Mouse (Mus musculus): ENCODE data around the gene Gm20388. TPM values are rescaled to one million over a fixed set of nuclear protein-coding genes. Genes with fewer than 3 reads are reported as not detected.

Gm20388 gene
- total RNA-seq, 2 experiments from 2014 or later: 18.6 TPM; not detected in 1

DNA sequence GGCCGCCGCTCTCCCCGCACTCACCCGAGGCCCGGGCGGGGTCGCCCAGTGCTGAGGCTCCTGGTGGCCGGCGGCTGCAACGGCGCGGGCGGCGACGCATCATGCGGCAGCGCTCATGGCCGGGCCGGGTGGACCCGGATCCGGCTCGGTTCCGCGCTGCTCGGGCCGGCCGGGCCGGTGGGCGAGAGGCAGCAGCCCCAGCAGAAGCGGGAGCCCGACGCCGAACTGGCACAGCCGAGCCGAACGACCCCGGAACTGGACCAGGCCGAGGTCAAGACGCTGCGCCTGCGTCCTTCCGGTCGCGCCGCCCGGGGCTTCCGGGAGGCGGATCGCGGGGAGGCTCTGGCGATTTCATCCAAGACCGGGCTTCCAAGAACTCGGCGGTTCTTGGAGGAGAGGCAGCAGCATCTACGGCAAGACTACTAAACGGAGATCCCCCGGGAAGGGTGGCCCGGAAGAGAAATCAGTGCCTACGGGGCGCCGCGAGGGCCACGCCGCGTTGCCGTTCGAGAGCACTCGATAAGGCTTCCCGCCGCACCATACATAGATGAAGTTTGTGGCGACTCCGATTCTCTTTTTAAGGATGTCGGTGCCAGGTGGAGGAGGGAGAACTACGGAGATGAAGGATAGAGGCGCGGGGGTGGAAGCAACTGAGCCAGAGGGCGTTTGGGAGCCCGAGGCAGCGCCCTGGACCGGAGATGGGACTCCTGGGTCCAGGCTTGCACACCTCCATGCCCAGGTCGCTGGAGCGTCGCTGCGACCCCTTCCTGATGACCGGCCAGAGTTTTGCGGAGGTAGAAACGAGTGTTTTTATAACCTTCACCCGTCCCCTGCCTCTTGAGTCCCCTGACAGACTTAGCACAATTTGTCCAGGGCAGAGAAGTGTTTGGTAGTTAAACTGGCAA lies 190.7 kb downstream of the Gm20388 start, which contains the start of gene Zdhhc7:
Gene Zdhhc7 (minus strand): TSS at position 415 of the 905 bp plus-strand sequence.
- intact Hi-C loops (cut with DNase I): no loop called here

DNA sequence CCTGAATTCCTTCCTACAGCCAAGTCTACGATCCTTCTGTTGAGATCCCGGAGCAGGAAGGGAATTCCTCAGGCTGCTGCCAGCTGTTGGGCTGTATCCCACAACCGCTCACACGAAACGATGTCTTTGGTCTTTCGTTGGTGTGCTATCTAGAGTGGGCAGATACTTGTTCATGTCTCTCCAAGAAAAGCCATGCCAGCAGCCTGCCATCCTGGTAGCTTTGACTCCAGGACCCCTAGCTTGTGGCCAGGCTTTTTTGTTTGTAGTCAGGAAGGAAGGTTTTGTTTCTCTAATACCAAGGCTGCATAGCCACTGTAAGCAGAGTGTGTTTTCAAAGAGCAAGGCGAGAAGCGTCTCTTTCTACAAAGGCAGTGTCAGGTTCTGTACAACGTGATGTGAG lies 193.3 kb downstream of the Gm20388 start:
- intact Hi-C loops (cut with DNase I): no loop called here

More for the DNA sequence above, 190.7 kb downstream of the Gm20388 start, which contains the start of gene Zdhhc7:
- peak; percentile 87 to 89 for DNase-seq (ENCODE audit: low spot score in 2 of 2)

DNA sequence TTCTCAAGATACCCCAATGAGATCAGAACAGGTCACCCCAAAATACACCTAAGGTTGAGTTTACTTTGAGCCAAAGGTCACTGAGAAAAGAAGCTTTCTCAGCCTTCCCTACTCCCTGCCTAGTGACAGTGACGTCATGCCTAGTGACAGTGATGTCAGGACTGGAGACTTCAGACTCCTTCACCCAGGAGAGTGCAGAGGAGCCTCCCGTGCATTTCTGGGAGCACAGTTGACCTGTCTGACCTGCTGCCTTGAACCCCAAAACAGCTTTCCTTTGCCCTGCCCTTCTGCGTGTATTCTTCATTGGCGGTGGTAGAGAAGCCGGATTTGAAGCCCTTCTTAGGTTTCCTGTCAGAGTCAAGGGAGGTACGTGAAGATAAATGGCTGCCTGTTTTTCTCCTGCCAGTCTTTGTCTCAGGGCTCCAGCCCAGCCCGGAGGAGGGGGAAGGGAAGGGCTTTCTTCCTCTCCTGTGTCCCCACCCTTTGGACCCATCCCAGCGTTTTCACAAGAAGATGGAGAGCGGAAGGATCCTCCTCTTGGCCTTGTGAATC lies 194.2 kb downstream of the Gm20388 start:
- intact Hi-C loops (cut with DNase I): no loop called here

More for the DNA sequence above, 193.3 kb downstream of the Gm20388 start:
- no peak for DNase-seq (ENCODE audit: low spot score in 2 of 2)

DNA sequence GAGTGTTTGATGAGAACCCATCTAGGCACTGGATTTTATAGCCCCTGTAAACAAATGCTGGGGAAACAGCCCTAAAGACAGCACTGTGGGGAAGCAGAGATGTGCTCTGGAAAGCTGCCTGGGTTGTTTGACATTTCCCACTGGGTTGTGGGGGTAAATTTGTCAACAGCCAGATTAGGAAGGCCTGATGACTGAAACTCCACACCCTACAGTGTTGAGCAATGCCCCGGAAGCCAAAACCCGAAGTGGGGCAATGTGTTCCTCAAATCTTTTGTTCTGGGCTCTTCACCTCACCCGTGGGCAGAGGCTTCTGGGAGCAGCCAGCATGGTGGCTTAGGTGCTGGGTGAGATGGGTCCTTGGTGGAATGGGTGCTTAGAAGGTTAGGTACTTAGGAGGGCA lies 198.5 kb downstream of the Gm20388 start:
- intact Hi-C loops (cut with DNase I): no loop called here
- DNase-seq (ENCODE audit: low spot score in 2 of 2): no peak

More for the DNA sequence above, 194.2 kb downstream of the Gm20388 start:
- no peak for DNase-seq (ENCODE audit: low spot score in 2 of 2)

DNA sequence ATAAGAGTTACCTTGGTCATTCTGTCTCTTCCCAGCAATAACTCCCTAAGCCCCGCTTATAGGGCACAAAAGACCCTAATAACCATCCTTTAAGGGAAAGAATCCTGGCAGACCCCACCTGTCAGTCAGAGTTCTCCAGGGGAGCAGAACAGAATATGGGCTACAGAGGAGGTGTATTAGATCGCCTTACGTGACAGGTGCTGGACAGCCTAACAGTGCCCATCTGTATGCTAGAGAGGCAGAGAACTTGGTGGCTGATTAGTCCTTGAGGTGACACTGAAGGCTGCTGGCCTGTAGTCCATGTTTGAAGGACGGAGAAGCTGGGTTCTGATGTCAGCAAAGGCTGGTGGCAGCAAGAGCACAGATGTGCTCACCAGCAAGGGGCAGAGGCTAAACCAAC lies 200.3 kb downstream of the Gm20388 start:
- DNase-seq (ENCODE audit: low spot score in 2 of 2): no peak

DNA sequence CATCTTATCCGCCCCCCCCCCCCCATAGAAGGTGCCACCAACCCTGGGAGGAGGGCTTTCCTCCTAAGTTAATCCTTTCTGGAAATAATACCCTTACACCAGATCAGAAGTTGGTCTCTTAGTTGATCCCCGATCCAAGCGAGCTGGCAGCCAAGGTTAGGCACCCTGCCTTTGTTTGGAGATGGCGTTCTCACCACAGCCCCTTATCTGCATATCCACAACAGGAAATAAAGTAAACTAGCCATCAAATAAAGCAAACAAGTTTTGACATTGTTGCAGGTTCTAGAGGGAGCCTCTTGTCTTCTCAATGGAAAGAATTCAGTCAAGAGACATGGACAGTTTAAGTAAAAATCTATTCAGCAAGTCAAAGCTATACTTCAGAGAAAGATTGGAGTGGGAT lies 200.7 kb downstream of the Gm20388 start:
- DNase-seq (ENCODE audit: low spot score in 2 of 2): no peak
- intact Hi-C loops (cut with DNase I): no loop called here

More for the DNA sequence above, 200.3 kb downstream of the Gm20388 start:
- intact Hi-C loops (cut with DNase I): no loop called here

DNA sequence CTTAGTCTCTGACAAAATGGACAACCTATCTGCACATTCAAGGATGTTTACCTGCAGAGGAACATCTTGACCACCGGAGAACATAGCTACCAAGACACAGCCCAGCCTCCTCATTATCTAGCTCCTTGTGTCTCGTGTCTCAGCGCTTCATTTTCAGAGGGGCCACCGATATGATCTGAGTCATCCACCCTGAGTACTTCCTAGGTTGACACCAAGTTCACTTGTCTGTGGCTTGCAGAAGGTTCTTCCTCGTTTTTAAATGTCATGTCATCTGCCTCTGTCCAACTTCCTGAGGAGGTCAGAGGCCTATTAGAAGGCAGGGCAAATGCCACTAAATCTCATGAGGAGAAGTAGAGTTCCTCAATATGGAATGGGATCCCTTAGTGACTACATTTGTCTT lies 201.9 kb downstream of the Gm20388 start:
- DNase-seq (ENCODE audit: low spot score in 2 of 2): no peak
- intact Hi-C loops (cut with DNase I): no loop called here

DNA sequence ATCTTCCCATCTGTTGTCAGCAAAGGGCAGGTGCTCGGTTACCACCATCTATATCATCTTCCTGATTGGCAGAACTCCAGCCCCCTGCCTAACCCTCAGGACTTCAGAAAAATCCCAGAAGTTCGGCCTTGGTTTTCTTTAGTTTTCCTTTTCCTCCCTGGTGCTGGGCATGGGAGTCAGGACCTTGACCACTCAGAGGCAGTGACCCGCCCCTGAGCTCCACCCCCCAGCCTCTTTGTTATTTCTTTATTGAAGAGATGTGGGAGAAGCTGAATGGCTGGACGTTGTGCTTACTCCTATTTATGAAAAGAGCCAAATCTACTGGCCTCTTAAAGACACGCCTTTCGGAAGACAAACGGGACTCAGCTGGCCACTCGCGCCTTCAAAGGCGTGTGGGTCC lies 202.7 kb downstream of the Gm20388 start:
- intact Hi-C loops (cut with DNase I): no loop called here
- DNase-seq (ENCODE audit: low spot score in 2 of 2): no peak

DNA sequence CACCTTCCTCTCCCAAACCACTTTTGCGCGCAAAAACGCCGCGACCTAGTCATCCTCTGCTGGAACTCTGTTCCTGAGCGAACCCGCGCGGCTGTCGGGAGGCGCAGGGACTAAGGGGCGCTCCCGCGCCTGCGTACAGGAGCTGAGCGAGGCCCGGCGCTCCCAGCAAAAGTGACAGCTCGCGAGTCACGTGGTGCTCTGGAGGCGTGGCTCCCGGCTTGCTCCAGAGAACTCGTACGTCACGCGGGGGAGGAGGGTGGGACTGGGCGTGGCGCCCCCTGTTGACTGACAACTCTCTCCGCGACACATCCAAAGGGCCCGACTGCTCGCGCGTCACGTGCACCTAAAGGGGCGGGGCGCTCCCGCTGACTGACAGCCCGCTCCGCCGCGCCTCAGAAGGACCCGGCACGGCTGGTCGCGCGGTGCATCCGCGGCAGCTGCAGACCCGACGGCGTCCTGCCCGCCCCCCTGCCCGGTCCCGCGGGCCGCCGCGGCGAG lies 203.2 kb downstream of the Gm20388 start, which contains the start of gene 6430548M08Rik:
Gene 6430548M08Rik (plus strand): TSS at position 395 of the 498 bp plus-strand sequence.
- intact Hi-C loops (cut with DNase I): no loop called here
- peak; percentile 100 for DNase-seq (ENCODE audit: low spot score in 2 of 2)

DNA sequence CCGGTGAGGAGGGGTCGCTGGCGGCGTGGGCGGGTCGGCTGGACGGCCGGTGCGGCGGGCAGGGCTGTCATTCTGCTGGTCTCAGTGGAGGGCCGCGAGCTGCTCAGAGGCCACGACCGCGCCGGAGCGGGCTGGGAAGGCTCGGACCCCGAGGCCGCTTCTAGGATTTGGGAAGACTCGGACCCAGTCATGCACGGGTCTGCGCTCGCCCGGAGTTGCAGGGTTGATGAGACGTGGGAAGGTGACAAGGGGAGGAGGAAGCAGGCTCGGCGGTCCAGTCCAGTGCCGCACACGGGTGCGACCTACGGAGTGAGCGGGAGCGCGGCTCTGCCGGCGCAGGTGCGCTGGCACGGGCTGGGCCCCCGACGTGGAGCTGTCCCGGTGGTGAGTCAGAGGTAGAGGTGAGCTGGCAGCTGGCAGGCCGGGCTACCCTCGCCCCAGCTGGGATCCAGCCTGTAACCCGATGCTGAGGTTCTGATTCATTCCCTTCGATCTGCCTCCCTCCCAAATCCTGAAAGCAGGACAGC lies 203.7 kb downstream of the Gm20388 start:
- peak; percentile 27 to 34 for DNase-seq (ENCODE audit: low spot score in 2 of 2)
- intact Hi-C loops (cut with DNase I): no loop called here

DNA sequence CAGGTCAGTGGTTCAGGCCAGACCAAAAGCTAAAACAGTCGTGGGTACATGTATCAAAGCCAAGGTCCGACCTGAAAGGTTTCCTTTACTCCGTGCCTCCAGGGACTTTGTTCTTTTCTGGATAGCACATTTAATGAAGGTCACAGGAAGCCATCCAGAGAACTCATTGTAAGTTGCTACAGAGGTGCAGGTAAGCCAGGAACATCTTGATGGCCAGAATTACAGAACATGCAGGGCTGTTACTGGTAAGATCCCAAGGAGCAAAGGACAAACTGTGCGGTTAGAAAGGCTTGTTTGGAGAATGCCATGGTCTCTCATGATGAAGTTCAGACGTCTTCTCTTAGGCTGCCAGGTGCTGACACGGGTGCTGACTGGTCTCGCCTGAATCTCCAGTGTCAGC lies 206.0 kb downstream of the Gm20388 start:
- DNase-seq (ENCODE audit: low spot score in 2 of 2): no peak
- intact Hi-C loops (cut with DNase I): no loop called here

DNA sequence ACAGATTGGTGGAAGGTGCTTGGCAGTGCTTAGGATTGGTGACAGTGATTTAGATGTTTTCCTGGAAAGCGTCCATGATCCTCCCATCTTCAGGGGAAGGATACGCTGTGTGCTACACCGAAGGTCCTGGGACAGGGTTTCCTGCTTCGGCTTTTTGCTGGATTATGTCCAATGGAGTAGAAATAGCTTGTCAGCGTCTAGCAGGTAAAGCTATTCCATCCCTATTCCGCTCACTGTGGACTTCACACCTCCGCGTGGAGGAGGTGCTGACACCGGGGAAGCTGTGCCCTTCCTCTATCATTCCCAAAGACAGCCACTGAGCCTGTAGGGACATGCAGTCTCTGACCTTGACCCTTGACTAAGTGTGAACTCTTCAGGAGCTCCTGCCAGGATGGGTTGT lies 207.5 kb downstream of the Gm20388 start:
- intact Hi-C loops (cut with DNase I): loop anchor here (2.0 kb wide), 1 partner anchor 27 kb away; no protein-coding TSS in a partner anchor
- no peak for DNase-seq (ENCODE audit: low spot score in 2 of 2)

DNA sequence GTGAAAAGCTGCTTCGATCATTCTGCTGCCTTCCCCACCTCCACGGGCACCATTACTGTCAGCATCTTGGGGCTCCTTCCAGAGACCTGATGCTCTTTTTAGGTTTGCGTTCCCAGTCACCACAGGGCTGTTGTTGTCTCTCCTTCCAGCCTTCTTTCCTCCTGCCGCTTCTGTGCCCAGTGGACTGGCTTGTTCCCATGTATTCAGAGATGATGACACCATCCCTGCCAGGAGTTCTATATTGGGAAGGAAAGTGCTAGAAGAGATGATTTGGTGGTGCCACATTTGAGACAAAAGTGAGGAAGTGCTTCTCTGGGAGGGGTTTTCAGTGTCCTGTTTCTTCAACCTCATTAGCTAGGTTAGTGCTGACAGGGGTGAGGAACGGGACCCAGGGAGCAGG lies 208.2 kb downstream of the Gm20388 start:
- peak in 1 of 2 experiments; percentile 74 for DNase-seq (ENCODE audit: low spot score in 2 of 2)
- intact Hi-C loops (cut with DNase I): loop anchor here (2.0 kb wide), 1 partner anchor 26 kb away; no protein-coding TSS in a partner anchor

DNA sequence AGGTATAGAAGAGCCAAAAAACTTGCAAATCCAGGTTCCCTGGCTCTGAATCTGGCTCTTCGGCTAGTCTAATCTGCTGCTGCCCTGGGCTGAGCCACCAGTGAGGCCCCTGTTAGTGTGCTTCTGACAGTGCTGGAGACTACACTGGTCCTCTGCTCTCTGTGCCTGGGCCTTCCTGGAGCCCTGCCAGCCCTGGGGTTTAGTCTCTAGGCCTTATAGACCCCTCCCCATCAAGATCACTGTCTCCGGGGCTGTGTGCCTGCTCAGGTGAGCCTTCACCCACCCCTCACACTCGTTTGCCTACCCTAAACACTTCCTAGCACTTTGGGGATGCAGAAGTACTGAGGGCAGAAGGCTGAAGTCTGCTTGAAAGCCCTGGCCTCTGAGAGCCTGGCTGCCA lies 208.8 kb downstream of the Gm20388 start:
- intact Hi-C loops (cut with DNase I): loop anchor here (2.0 kb wide), 1 partner anchor 25 kb away; no protein-coding TSS in a partner anchor
- no peak for DNase-seq (ENCODE audit: low spot score in 2 of 2)

DNA sequence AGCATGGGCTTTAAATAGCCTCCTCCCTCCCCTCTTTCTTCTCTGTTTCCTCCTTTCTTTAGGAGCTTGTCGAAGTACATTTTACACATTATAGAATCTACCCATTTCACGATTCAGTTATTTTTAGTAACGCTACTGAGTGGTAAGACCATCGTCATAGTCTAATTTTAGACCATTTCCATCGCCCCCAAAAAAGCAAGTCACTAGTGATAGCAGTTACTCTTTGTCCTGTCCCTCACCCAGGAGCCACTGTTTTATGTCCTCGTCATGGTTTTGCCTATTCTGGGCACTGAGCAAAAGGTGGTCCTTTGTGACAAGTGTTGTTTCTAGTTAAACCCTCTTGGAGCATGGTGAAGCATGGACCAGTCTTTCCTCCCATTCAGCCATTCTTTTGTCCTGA lies 209.3 kb downstream of the Gm20388 start:
- DNase-seq (ENCODE audit: low spot score in 2 of 2): peak in 1 of 2 experiments; percentile 59
- intact Hi-C loops (cut with DNase I): loop anchor here (2.0 kb wide), 1 partner anchor 25 kb away; no protein-coding TSS in a partner anchor

DNA sequence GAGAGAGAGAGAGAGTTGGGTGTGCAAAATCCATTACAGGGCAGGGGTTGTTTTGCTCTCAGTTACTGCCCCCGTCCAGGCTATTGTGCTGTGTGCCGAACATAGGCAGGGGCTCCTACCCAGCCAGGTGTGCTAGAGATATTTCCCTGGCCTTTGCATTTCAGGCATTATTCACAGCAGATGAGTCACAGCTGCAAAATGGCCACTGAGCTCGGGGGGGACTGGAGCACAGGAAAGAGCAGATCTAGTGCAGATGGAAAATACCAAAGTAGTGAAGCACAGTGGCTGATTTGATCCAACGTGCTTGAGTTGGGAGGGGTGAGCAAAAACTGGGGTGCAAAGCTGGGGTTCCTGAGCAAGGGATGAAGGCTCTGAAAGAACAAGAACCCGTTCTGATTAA lies 210.3 kb downstream of the Gm20388 start:
- intact Hi-C loops (cut with DNase I): no loop called here
- DNase-seq (ENCODE audit: low spot score in 2 of 2): peak in 1 of 2 experiments; percentile 52

DNA sequence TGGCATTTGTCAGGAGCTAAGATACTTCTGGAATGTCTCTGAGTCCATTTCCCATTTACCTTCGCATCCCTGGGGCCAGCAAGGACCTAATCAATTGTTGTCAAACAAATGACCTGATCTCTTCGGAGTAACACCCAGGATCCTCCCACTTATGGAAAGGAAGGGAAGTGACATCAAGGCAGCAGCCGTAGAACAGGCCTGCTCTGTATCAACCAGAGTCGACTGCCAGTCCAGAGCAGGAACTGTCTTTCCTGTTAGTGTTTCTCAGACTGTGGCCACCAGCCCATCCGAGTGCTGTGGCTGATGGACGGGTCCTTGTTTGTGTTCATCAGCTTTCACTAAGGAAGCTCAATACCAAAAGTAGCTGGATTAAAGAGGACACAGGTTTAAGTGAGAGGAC lies 213.6 kb downstream of the Gm20388 start:
- intact Hi-C loops (cut with DNase I): no loop called here
- no peak for DNase-seq (ENCODE audit: low spot score in 2 of 2)

DNA sequence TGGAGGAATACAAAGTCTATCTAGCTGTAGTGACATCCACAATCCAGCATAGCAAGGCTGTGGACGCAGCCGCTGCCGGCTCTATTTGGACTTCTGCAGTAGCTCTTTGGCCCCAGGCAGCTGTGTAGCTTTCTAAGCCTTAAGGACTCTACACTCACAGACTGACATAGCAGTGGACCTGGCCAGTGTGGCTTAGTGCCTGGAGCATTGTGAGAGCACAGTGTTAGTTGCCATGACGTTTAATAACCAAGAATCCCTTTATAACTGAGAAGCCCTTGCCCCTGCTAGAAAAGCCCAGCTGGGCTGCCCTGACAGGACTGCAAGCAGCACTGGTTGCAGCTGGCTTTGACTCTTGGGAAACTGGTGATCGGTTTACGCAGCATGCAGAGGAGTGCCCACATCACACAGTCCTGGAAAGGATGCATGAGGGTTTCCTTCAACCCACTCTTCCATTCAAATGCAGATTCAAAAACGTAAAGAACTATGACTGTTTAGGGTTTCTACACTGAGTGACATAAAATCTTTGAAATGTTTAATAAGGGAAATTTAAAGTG lies 214.3 kb downstream of the Gm20388 start:
- intact Hi-C loops (cut with DNase I): no loop called here
- DNase-seq (ENCODE audit: low spot score in 2 of 2): no peak

DNA sequence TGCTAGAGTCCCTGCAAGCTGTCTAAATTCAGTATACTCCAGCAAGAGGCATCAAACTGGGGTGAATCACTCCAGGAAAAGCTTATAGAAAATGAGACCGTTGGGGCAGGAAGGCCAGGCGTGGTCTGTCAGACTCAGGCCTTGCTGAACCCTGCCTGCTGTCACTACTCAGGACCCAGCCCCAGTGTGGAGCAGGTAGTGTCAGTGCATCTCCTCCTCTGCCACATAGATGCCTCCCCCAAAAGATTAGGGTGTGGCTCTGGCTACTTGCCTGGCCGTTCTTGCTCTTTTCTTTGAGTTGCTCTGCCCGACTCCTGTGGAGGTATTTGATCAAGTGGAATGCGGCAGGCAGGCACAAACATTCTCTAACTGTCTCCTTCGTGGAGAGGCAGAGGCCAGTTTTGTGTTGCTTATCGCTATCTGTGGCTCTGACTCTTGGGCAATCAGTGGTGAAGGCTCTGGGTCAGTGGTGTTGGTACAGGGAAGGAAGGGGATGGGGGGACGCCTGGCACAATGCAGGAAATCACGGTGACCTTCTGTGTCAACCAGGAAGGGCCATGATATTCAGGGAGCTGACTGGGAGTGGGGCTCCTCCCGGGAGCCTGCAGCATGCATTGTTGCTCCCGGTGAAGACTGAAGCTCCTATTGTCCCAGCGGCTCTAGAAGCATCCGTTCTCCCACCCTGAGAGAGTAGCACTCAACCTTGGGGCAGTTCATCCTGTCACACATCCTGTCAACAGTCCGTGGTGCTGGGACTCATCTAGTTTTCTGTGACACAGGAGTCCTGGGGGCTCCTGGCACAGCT lies 215.9 kb downstream of the Gm20388 start:
- no peak for DNase-seq (ENCODE audit: low spot score in 2 of 2)

More for the DNA sequence above, 215.9 kb downstream of the Gm20388 start:
- intact Hi-C loops (cut with DNase I): no loop called here
